Mouse (Mus musculus): ENCODE data around the gene Camk2n2.

Camk2n2 gene

GRCm38 (mm10) chr16:20610501-20611356 lies 10.4 kb downstream of the Camk2n2 start:
- DNase-seq: peak; percentile 81

GRCm38 (mm10) chr16:20604705-20605104 lies 16.4 kb downstream of the Camk2n2 start:
- no peak for DNase-seq

GRCm38 (mm10) chr16:20600511-20600910 lies 20.6 kb downstream of the Camk2n2 start:
- no peak for DNase-seq

- DNase-seq: no peak
Observed at GRCm38 (mm10) chr16:20596687-20597441, 24.2 kb downstream of the Camk2n2 start.

- no peak for DNase-seq
Observed at GRCm38 (mm10) chr16:20595737-20596136, 25.4 kb downstream of the Camk2n2 start.

GRCm38 (mm10) chr16:20595060-20595673 lies 25.9 kb downstream of the Camk2n2 start:
- DNase-seq: no peak

GRCm38 (mm10) chr16:20591076-20591705 lies 29.9 kb downstream of the Camk2n2 start:
- no peak for DNase-seq

GRCm38 (mm10) chr16:20590680-20591038 lies 30.4 kb downstream of the Camk2n2 start:
- DNase-seq: no peak

- DNase-seq: no peak
Observed at GRCm38 (mm10) chr16:20589939-20590679, 31.0 kb downstream of the Camk2n2 start.

GRCm38 (mm10) chr16:20589366-20589938 lies 31.6 kb downstream of the Camk2n2 start, which contains the start of gene Vwa5b2:
TSS of gene Vwa5b2 (plus strand) at chr16:20589471.
- DNase-seq: no peak

Data from thymus, postnatal 25 days (tissue).